In the genomic region with DNA sequence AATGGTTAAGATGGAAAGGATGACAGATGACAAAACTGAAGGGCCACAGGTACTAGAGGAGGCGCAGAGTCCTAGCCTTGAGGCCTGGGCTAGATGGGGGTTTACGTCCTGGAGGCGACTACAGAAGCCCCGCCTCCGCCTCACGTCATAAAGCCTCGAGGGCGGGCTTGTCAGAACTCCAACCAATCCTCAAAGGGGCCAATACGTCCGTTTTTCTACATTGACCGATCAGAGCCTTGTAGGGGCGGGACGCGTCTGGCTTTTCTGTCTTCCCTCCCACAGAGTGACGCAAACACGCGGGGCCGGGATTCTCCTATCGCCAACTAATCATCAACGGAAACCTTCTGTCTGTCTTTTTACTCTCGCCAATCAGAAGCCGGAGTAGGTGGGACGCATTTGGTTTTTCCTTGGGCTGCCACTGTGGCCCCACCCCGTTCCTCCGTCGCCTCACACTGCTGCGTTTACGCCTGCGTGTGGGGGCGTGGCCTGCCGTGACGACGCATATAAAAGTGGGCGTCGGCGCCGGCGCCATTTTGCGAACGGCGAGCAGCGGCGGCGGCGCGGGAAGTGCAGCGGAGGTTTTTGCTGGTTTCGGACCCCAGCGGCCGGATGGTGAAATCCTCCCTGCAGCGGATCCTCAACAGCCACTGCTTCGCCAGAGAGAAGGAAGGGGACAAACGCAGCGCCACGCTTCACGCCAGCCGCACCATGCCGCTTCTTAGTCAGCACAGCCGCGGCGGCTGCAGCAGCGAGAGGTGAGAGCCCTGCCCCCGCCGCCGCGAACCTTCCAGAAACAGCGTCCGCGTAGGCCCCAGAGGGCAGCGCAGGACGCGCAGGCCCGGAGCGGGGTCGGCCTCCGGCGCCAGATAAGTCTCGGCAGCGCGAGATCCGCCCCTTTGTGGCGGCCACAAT, we compare ENCODE assay signal across 8 mouse cellular contexts. TPM values are rescaled to one million over a fixed set of nuclear protein-coding genes. Genes with fewer than 3 reads are reported as not detected.
DNase-seq lines count a peak whose midpoint lies in the region; ATAC-seq and TF ChIP-seq lines count a peak whose summit lies in the region.

A gene (plus strand): TSS at position 506 of the 912 bp plus-strand sequence.

- H3K36me3 ChIP-seq in ES-Bruce4 (ENCODE audit: control insufficient read depth, insufficient read depth, low read length, poor library complexity, severe bottlenecking) = peaks cover 3% of the 10 kb centered on the region
- peaks cover 32% of the 10 kb centered on the region for H3K36me3 ChIP-seq in forebrain, embryonic 13.5 days (ENCODE audit: poor library complexity, severe bottlenecking)
- peaks cover 22% of the 10 kb centered on the region for H3K36me3 ChIP-seq in liver, postnatal 0 days (replicated peaks; ENCODE audit: insufficient read depth, low read length)
- H3K36me3 ChIP-seq in neural tube, embryonic 14.5 days (ENCODE audit: control insufficient read depth, insufficient read depth, low read length) = peaks cover 13% of the 10 kb centered on the region

- peak; percentile 99 for DNase-seq in heart, postnatal 10 days
- peak; percentile 100 for DNase-seq in large intestine, adult 2 months (ENCODE audit: low read depth, low spot score)
- DNase-seq in liver, postnatal 0 days = peak; percentile 98
- peak; percentile 99 for DNase-seq in testis, postnatal 10 days (ENCODE audit: low spot score)

- H3K9me3 ChIP-seq in ES-Bruce4 (replicated peaks; ENCODE audit: control insufficient read depth, insufficient read depth, low read length, poor library complexity, severe bottlenecking) = no peaks in the 10 kb centered on the region
- no peaks in the 10 kb centered on the region for H3K9me3 ChIP-seq in forebrain, embryonic 13.5 days (replicated peaks)
- no peaks in the 10 kb centered on the region for H3K9me3 ChIP-seq in liver, postnatal 0 days (ENCODE audit: low read length)
- H3K9me3 ChIP-seq in neural tube, embryonic 14.5 days (ENCODE audit: control insufficient read depth, low read length) = no peaks in the 10 kb centered on the region

- H3K9ac ChIP-seq in ES-Bruce4 (ENCODE audit: low read depth, poor library complexity, severe bottlenecking) = peak within 1 kb of the TSS; percentile 88
- peak within 1 kb of the TSS; percentile 92 for H3K9ac ChIP-seq in forebrain, embryonic 13.5 days
- peak within 1 kb of the TSS; percentile 87 for H3K9ac ChIP-seq in liver, postnatal 0 days (replicated peaks)
- H3K9ac ChIP-seq in neural tube, embryonic 14.5 days (replicated peaks; ENCODE audit: low read depth, low read length) = peak within 1 kb of the TSS; percentile 86

- TF ChIP-seq CTCF in ES-Bruce4 (IDR thresholded peaks at IDR 0.05; ENCODE audit: low read depth, low read length) = no peak
- no peak for TF ChIP-seq CTCF in liver, postnatal 0 days (IDR thresholded peaks at IDR 0.05; ENCODE audit: low read depth)

- H3K4me3 ChIP-seq in ES-Bruce4 (ENCODE audit: low read depth, low read length) = peak within 1 kb of the TSS; percentile 93
- peak within 1 kb of the TSS; percentile 78 for H3K4me3 ChIP-seq in forebrain, embryonic 13.5 days
- H3K4me3 ChIP-seq in liver, postnatal 0 days (ENCODE audit: low read depth, low read length) = peak within 1 kb of the TSS; percentile 79
- H3K4me3 ChIP-seq in neural tube, embryonic 14.5 days (ENCODE audit: low read depth, low read length) = peak within 1 kb of the TSS; percentile 70

- peak; percentile 95 for ATAC-seq in cerebellum, adult (ENCODE audit: insufficient number of reproducible peaks, low FRiP score, low TSS enrichment)
- peak; percentile 97 for ATAC-seq in forebrain, embryonic 13.5 days
- peak; percentile 94 for ATAC-seq in liver, postnatal 0 days
- peak; percentile 96 for ATAC-seq in neural tube, embryonic 14.5 days (ENCODE audit: low read depth)

- peak; percentile 76 for TF ChIP-seq POLR2A in ES-Bruce4 (IDR thresholded peaks at IDR 0.05; ENCODE audit: insufficient read depth, low read length)

- no peak within 1 kb of the TSS for H3K27ac ChIP-seq in ES-Bruce4 (ENCODE audit: insufficient read depth, low read length)
- peak within 1 kb of the TSS; percentile 86 for H3K27ac ChIP-seq in forebrain, embryonic 13.5 days
- H3K27ac ChIP-seq in liver, postnatal 0 days (ENCODE audit: low read depth) = peak within 1 kb of the TSS; percentile 96
- peak within 1 kb of the TSS; percentile 87 for H3K27ac ChIP-seq in neural tube, embryonic 14.5 days (ENCODE audit: low read depth, low read length)

- intact Hi-C loops in heart, postnatal 10 days (cut with DNase I) = loop anchor here (2.0 kb wide), 1 partner anchor 28 kb away; a partner anchor contains a TSS

- H3K4me1 ChIP-seq in ES-Bruce4 (ENCODE audit: control insufficient read depth, insufficient read depth, low read length) = no peaks in the 10 kb centered on the region
- H3K4me1 ChIP-seq in forebrain, embryonic 13.5 days = peaks cover 41% of the 10 kb centered on the region
- H3K4me1 ChIP-seq in liver, postnatal 0 days (ENCODE audit: insufficient read depth) = peaks cover 52% of the 10 kb centered on the region
- peaks cover 8% of the 10 kb centered on the region for H3K4me1 ChIP-seq in neural tube, embryonic 14.5 days (ENCODE audit: control insufficient read depth, insufficient read depth, low read length)

- H3K4me2 ChIP-seq in forebrain, embryonic 13.5 days = peak within 1 kb of the TSS; percentile 90
- peak within 1 kb of the TSS; percentile 96 for H3K4me2 ChIP-seq in liver, postnatal 0 days (ENCODE audit: low read depth, low read length)
- peak within 1 kb of the TSS; percentile 99 for H3K4me2 ChIP-seq in neural tube, embryonic 14.5 days (ENCODE audit: low read depth, low read length)

- no peaks in the 10 kb centered on the region for H3K27me3 ChIP-seq in ES-Bruce4 (ENCODE audit: control insufficient read depth, insufficient read depth, low read length, poor library complexity, severe bottlenecking)
- H3K27me3 ChIP-seq in forebrain, embryonic 13.5 days = no peaks in the 10 kb centered on the region
- no peaks in the 10 kb centered on the region for H3K27me3 ChIP-seq in liver, postnatal 0 days (ENCODE audit: insufficient read depth, low read length)
- no peaks in the 10 kb centered on the region for H3K27me3 ChIP-seq in neural tube, embryonic 14.5 days (ENCODE audit: control insufficient read depth, insufficient read depth, low read length)

- no peak; the same call in 1 of the 2 replicates for TF ChIP-seq EP300 in ES-Bruce4 (IDR thresholded peaks at IDR 0.05; ENCODE audit: insufficient read depth, low read depth, low read length)
- peak; percentile 50; the same call in 1 of the 2 replicates for TF ChIP-seq EP300 in liver, postnatal 0 days (IDR thresholded peaks at IDR 0.05; ENCODE audit: low read depth)

- under 1% methylated on average over 68 of the region's 82 CpGs for WGBS in forebrain, embryonic 13.5 days
- under 1% methylated on average over 73 of the region's 82 CpGs for WGBS in large intestine, adult 2 months
- under 1% methylated on average over 75 of the region's 82 CpGs for WGBS in liver, postnatal 0 days (ENCODE audit: insufficient replicate concordance)
- under 1% methylated on average over 76 of the region's 82 CpGs for WGBS in neural tube, embryonic 14.5 days

RNA-seq across cellular contexts. Expression of the gene that starts here (rescaled TPM):
- 471 and 498 TPM in 2 replicates for polyA plus RNA-seq in ES-Bruce4 (2011; ENCODE audit: insufficient read depth, insufficient read length, low read depth, missing spikeins)
- polyA plus RNA-seq in forebrain, embryonic 13.5 days (2015; fragmentation: Nextera tagmentation; extraction: Ambion mirVana) = 1,581 and 1,699 TPM in 2 replicates
- 1,000 to 10,000 TPM; 1,023 to 1,076 TPM for total RNA-seq in heart, postnatal 10 days (2021)
- polyA plus RNA-seq in large intestine, adult 2 months (2012; rRNA removed) = 980 and 1,000 TPM in 2 replicates
- polyA plus RNA-seq in liver, postnatal 0 days (2015; fragmentation: Nextera tagmentation; extraction: Ambion mirVana) = 1,017 and 1,029 TPM in 2 replicates
- 1,177 and 1,236 TPM in 2 replicates for polyA plus RNA-seq in neural tube, embryonic 14.5 days (2014; fragmentation: Nextera tagmentation; extraction: Ambion mirVana)
